Mouse (Mus musculus): ENCODE data around the gene Dapp1.
"Not testable (repeated sequence)": the region's sequence is repeated elsewhere in the genome, so short reads cannot be mapped to it uniquely, and the experiment has no call there.

The Dapp1 gene

DNA sequence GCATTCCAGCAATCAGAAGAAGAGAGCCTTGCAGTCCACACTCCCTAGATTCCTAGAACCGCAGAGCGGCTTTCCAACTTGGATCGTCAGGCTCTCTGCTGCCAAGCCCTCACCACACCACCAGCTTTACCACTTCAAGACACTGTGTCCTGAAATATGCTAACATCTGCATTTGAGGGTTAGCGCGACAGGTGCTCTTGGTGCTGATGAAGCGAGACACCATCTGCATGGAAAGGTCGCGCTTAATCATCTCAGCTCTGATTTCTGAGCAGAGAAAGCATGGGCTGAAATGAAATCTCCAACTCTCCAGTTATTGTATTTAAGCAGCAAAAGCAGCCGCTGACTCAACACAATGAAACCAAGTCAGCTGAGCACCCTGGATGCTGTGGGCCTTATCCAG, 8.1 kb upstream of the Dapp1 start:
- DNase-seq (ENCODE audit: low spot score) = no peak

- DNase-seq (ENCODE audit: low spot score) = no peak
Observed at GRCm38 (mm10) chr3:137980435-137981381, 637 bp downstream of the Dapp1 start.

DNA sequence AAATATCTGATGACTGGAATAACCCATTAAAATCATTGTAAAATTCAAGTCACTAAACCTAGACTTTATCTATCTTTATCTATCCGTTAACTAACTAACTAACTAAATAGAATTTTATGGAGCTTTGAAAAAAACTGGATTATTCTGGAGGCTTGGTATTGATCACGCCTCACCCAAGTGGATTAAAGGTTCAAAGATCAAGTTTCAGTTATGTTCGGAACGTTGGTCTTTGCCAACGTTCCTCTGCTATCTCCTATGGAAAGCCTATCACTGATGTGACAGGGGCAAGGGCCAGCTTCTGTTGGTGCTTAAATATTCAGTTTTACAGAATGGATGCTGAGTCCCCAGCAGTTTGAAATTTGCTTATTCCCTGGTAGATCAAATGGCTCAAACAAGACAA, 3.1 kb downstream of the Dapp1 start:
- no peak for DNase-seq (ENCODE audit: low spot score)

- DNase-seq (ENCODE audit: low spot score) = no peak
Observed at GRCm38 (mm10) chr3:137977629-137978041, 3.7 kb downstream of the Dapp1 start.

DNA sequence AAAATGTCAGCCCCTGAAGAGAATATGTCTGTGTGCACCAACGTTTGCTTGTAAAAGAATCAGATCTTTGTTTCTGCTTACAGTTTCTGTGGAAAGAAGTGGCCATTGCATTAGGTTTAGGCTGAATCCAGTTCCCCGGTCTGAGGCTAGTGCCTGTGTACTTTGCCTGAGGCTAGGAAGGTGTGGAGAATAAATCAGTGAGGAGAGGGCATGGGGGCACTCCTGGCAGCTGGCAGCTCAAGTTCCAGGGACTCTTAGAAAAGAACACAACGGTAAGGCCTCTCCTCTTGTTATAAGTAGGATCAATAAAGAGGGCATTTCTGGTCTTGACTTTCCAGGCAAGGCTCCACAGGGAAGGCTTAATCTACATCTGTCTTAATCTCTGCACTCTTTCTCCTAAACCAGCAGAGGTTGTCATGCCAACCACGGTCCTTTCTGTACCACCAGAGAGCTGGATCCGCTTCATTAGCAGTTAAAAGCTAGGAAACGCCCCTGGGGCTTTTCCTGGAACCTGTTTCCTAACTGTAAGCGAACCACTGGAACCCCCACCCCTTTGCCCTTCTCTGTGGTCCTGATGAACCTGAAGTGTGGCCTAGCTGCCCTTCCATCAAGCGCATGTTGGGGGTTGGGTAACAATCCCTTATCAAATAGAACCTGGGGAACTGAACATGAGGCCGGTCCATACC, 4.3 kb downstream of the Dapp1 start:
- DNase-seq (ENCODE audit: low spot score) = peak; percentile 68

DNA sequence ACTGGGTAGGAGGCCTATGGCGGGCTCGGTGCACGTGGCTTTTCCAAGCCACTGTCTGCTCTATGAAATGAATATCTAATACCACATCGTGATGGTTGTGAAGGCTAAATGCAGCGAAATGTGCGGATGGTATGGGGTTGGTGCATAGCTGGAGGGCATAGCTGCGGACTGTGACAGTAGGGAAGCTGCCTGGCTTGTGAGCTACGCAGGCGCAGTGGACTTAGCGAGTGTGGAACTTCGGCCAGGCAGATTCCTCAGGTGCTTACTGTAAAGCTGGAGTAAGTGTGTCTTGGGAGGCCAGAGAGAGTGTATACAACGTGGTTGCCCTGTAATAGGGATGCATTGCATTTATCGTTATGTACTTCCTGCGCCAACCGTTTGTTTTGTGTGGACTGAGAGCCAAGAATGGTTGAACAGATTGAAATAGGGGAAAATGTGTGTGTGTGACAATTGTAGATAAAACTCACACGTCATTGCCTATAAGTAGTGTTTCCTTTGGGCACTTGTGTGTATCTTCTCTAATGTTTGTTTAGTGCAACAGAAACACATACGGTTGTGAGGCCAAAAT, 5.4 kb downstream of the Dapp1 start:
- DNase-seq (ENCODE audit: low spot score) = no peak

DNA sequence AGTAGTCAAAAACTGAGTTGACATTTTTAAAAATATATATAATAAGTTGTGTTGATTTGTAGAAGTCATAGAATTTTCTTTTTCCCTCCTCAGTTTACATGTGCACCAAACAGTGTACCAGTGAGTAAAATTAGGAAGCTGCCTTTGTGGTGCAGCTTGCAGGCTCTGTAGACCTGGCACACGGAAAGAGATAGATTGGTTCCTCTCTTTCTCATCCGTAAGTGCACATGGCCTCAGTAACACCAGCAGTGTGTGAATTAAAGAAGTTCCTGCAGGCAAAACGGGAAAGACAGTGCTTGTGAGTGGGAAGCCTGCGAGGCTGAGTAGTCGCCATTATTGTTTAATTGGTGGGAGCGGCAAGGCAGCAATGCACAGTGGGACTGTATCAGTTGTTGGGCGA, 5.9 kb downstream of the Dapp1 start:
- DNase-seq (ENCODE audit: low spot score) = no peak

- no peak for DNase-seq (ENCODE audit: low spot score)
Observed at GRCm38 (mm10) chr3:137974306-137974705, 7.0 kb downstream of the Dapp1 start.

DNA sequence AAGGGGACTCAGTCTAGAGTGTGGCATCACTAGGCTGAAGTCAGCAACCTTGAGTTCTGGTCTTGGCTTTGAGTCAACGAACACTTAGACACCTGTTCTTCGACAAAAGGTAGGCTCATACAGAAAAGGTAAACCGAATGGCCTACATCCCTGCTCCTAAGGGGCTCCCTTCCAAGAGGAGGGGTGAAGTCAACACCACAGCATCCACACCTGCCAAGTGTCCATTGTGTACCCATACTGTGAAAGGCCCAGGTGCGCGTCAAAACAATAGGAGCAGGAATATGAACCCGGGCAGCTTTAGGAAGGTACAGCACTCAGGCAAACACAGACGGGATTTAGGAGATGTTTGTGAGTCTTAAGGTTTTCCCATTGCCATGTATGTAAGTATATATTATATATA, 8.4 kb downstream of the Dapp1 start:
- DNase-seq (ENCODE audit: low spot score) = no peak

DNA sequence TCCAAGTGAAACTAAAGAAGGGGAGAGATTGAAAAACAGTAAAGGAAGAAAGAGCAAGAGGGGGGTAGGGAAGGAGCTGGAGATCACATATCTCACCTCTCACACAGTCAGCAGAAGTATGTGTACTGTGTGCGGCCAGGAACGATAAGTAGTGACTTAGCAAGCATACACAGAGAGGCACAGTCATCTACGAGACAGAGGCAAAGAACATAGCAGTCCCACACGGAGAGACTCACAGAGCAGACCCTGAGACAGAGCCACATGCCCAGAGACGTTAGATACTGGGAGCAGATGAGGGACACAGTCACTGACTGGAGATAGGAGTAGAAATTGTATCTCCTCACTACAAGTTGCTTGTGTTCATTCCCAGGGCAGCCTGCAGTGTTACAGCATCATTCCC, 9.1 kb downstream of the Dapp1 start:
- no peak for DNase-seq (ENCODE audit: low spot score)

DNA sequence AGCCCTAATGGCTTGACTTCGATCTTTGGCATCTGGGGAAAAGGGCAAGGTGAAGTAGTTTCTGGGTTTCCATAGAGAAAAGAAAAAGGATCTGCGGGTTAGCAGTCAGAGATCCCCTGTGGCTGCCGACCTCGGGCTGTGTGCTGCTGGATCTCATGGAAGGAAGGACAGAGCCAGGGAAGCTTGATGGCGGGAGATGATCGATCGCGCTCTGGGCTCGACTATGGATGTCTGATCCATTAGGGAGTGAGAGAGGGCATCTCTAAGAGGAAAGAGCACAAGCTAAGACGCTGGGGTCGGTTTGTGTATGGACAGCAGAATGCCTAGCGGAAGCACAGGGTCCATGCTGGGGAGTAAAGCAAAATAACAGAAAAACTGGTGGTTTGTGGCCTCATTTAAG, 11.4 kb downstream of the Dapp1 start:
- DNase-seq (ENCODE audit: low spot score) = peak; percentile 69

DNA sequence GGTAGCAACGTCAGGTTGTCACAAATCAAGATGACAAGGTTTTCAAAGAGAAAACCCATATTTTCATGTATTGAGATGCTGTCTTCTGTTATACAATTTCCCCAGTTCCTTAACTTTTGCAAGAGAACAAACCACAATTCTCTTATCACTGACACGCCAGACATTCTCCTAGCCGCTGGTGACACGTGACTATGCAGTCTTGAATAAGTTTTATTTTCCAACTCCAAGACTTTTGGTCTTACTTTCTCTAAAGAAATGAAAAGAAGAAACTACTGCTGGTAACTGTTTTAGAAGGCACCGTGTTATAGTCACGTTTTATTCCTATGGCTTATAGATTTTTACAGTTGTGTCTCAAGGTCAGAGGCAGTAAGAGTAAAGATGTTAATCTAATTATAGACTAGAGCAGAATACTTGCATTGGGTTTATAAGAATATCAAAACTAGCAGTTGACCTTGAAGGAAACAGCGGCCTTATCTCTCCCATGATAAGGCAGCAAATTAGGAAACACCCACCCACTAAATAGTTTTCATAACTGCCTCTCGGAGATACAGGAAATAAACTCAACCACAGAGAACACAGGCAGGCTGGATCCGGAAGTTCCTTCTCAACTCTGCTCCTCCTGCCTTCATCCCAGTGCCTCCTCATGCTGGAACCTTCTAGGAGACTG, 12.4 kb downstream of the Dapp1 start:
- no peak for DNase-seq (ENCODE audit: low spot score)

DNA sequence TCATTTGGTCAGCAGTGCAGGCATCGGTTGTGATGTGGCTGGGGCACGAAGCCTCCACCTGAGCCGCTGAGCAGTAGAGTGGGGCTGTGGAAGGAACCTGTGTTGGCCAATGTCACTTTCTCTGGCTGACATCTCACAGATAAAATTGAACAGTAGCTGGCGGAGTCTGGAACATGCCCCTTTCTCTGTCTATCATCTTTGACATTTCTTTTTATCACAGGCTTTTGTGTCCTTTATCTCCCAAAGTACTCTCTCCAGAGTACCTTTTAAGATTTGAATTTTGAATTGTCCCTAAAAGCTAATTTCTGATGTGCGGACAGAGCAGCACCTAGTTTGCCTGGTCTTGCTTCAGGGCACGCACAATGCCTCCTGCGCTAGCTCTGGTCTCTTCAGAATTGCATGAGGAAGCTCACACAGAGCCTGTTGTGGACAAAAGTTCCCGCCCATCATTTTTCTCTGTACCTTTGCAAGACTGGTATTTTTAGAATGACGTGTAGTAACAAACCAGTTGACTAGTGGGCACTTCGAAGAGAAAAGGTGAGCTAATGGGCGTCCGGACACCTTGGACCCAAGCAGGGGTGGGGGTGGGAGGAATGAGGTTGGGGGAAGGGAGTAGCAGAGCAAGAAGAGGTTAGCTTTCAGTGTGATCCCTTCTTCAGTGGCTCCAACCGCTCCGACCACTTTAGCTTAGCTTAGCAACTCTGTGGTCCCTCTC, 13.1 kb downstream of the Dapp1 start:
- DNase-seq (ENCODE audit: low spot score) = no peak

DNA sequence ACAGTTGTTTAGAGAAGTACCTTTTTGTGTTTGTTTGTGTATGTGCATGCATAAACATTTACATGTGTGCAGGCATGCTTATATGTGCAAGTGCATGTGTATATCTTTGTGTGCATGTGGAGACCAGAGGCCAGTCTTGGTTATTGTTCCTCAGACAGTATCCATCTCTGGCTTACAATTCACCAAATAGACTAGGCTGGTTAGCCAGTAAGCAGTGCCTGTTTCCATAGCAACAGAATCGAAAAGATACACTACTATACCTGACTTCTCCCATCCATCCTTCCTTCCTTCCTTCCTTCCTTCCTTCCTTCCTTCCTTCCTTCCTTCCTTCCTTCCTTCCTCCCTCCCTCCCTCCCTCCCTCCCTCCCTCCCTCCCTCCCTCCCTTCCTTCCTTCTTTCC, 17.3 kb downstream of the Dapp1 start:
- not testable (repeated sequence) for DNase-seq (ENCODE audit: low spot score)

GRCm38 (mm10) chr3:137963508-137963907, 17.8 kb downstream of the Dapp1 start:
- DNase-seq (ENCODE audit: low spot score) = no peak

- DNase-seq (ENCODE audit: low spot score) = no peak
Observed at GRCm38 (mm10) chr3:137961736-137962385, 19.5 kb downstream of the Dapp1 start.

DNA sequence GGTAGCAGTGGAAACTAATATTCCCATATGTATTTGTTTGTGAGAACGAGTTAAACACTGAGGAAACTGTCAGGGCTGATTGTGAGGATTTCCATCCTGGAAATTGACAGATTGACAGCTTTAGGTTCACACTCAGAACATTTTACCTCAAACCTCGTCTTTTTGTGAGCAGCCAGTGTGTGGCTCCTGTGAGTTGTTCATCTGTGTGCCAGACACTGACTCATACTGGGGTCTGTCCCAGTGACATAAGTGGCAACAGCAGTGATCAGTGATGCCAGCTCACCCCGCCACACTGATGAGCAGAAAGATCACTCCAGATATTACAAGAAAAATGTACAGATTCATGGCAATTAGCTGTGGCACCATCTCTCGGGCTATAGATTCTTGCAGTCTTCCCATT, 21.9 kb downstream of the Dapp1 start:
- DNase-seq (ENCODE audit: low spot score) = no peak

DNA sequence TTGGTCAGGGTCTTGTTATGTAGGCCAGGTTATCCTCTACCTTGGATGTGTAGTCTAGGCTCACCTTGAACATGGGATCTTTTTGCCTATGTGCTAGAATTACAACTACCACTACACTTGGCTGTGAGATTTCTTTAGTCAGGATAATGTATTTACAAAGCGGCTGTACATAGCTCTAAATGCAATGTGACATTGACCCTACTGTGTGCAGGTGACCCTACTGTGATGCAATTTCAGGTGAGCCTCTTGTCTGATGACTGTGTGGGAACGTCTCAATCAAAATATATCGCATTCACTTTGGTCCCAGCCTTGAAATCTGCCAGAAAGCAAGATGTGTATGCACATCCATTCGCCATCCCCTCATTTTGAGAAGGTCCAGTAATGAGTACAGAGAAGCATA, 23.0 kb downstream of the Dapp1 start:
- no peak for DNase-seq (ENCODE audit: low spot score)

GRCm38 (mm10) chr3:137957864-137958263, 23.5 kb downstream of the Dapp1 start:
- DNase-seq (ENCODE audit: low spot score) = no peak

GRCm38 (mm10) chr3:137955560-137956081, 25.7 kb downstream of the Dapp1 start:
- no peak for DNase-seq (ENCODE audit: low spot score)
